Mouse (Mus musculus): Measurements from ENCODE around the gene Nkapl. TPM values are rescaled to one million over a fixed set of nuclear protein-coding genes. Genes with fewer than 3 reads are reported as not detected.

The Nkapl gene
- polyA plus RNA-seq, 1 experiment from 2014 or later, result 2.0 TPM

DNA sequence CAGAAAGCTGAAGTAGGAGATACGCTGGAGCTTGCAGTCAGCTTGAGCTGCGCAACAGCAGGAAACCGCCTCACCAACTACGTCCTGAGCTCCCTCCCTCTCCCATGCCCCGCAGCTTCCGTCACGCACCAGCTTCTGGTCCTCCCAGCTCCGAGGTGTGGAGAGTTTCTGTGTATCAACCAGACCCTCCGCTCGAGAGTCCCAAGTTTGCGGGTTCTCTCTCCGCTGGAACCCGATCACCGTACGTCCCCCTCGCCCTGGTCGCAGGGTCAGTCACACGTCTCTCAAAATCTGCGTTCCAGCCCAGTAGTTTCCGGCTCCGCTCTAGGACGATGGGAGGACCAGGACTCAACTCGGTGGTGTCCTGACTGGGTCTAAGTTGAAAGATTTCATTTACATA, 14.9 kb downstream of the Nkapl start, which contains the start of gene Zscan26:
Zscan26 (minus strand) TSS at position 282 of the 400 bp plus-strand sequence.
- Histone ChIP-seq H3K9ac (ENCODE audit: low read length) (peak within 1 kb of the TSS; percentile 89), H3K27ac (replicated peaks in 1 of 2; ENCODE audit: control insufficient read depth in 1 of 2, insufficient read depth in 1 of 2, low read depth in 2 of 2, low read length in 2 of 2) (peak within 1 kb of the TSS; percentile 80 to 84), H3K4me2 (ENCODE audit: low read length) (peak within 1 kb of the TSS; percentile 64), H3K4me3 (ENCODE audit: control insufficient read depth in 1 of 2, insufficient read depth in 1 of 2, low read depth in 1 of 2, low read length in 2 of 2) (peak within 1 kb of the TSS; percentile 81 to 89), H3K27me3 (ENCODE audit: control insufficient read depth, insufficient read depth, low read length) (no peaks in the 10 kb centered on the region), H3K9me3 (ENCODE audit: control insufficient read depth, low read length) (no peaks in the 10 kb centered on the region), H3K4me1 (ENCODE audit: control insufficient read depth in 2 of 2, insufficient read depth in 2 of 2, low read length in 2 of 2) (peaks cover 8 to 10% of the 10 kb centered on the region in 2 experiments), H3K36me3 (ENCODE audit: control insufficient read depth, insufficient read depth, low read length) (peaks cover 25% of the 10 kb centered on the region)
- peak; percentile 72; the same call in 1 of the 2 replicates for ATAC-seq (ENCODE audit: insufficient number of reproducible peaks, insufficient read depth, low FRiP score, low read depth)
- under 1% methylated on average over 23 of the region's 23 CpGs for WGBS

DNA sequence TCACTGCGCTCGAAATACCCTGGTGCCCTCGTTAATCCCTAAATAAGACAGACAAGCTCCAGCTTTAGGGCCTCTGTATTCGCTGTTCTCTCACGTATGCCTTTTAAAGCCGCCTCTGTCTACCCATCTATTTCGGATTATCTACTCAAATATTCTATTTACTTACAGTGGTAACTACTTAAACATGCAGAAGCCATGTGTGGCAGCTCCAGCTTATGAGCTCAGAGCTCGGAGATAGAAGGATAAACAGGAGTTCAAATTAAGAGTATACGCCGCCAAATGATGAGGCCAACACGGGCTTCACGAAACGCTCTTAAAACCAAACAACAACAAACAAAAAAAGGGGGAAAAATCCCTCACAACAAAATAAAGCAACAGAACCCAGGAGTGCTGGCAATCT, 15.3 kb downstream of the Nkapl start:
- H3K4me1 ChIP-seq (ENCODE audit: control insufficient read depth in 2 of 2, insufficient read depth in 2 of 2, low read length in 2 of 2), result peaks cover 8 to 10% of the 10 kb centered on the region in 2 experiments
- peak overlapping the region; percentile 89 for H3K9ac ChIP-seq (ENCODE audit: low read length)
- H3K4me3 ChIP-seq (ENCODE audit: control insufficient read depth in 1 of 2, insufficient read depth in 1 of 2, low read depth in 1 of 2, low read length in 2 of 2), result peak overlapping the region; percentile 81 to 89
- no peak for ATAC-seq (ENCODE audit: insufficient number of reproducible peaks, insufficient read depth, low FRiP score, low read depth)
- 2% methylated on average over 13 of the region's 13 CpGs for WGBS
- H3K27me3 ChIP-seq (ENCODE audit: control insufficient read depth, insufficient read depth, low read length), result no peaks in the 10 kb centered on the region
- H3K36me3 ChIP-seq (ENCODE audit: control insufficient read depth, insufficient read depth, low read length), result peaks cover 29% of the 10 kb centered on the region
- no peaks in the 10 kb centered on the region for H3K9me3 ChIP-seq (ENCODE audit: control insufficient read depth, low read length)
- peak overlapping the region; percentile 80 to 84 for H3K27ac ChIP-seq (replicated peaks in 1 of 2; ENCODE audit: control insufficient read depth in 1 of 2, insufficient read depth in 1 of 2, low read depth in 2 of 2, low read length in 2 of 2)
- peak overlapping the region; percentile 64 for H3K4me2 ChIP-seq (ENCODE audit: low read length)

DNA sequence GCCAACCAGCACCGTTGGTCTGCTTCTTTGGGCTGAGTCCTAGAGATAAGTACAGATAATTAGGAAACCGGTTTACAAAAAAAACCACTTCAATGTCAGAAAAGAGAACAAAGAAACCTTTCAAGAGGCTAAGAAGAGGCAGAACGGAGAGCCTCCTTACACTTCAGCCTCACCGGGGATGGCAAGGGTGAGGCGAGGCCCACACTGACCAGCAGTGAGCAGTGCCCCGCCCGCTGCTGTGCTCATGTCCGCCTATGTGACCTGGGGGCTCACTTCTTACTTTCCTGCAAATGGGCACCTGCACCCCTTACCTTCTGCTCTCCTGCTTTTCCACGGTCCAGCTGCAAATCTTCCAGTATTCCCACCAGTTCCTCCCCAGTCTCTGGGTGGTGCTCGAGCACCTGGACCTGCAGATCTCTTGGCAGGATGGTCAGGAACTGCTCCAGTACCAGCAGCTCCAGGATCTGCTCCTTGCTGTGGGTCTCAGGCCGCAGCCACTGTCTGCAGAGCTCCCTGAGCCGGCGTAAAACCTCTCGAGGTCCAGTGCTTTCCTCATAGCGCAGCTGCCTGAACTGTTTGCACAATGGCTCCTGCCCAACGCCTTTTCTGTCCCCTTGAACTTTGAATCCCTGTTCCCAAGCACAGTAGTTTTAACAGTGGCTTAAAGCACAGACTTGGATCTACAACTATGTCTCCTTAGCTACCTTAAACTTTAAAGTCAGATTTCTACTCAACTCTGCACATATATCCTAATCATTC, 20.3 kb downstream of the Nkapl start:
- 82% methylated on average over 16 of the region's 16 CpGs for WGBS
- H3K4me2 ChIP-seq (ENCODE audit: low read length), result no peak overlapping the region
- no peak overlapping the region for H3K4me3 ChIP-seq (ENCODE audit: control insufficient read depth in 1 of 2, insufficient read depth in 1 of 2, low read depth in 1 of 2, low read length in 2 of 2)
- no peak for ATAC-seq (ENCODE audit: insufficient number of reproducible peaks, insufficient read depth, low FRiP score, low read depth)
- H3K9ac ChIP-seq (ENCODE audit: low read length), result no peak overlapping the region
- H3K4me1 ChIP-seq (ENCODE audit: control insufficient read depth in 2 of 2, insufficient read depth in 2 of 2, low read length in 2 of 2), result peaks cover 2 to 8% of the 10 kb centered on the region in 2 experiments; a peak in 3 of 4 replicates
- no peaks in the 10 kb centered on the region for H3K27me3 ChIP-seq (ENCODE audit: control insufficient read depth, insufficient read depth, low read length)
- H3K9me3 ChIP-seq (ENCODE audit: control insufficient read depth, low read length), result no peaks in the 10 kb centered on the region
- no peak overlapping the region for H3K27ac ChIP-seq (replicated peaks in 1 of 2; ENCODE audit: control insufficient read depth in 1 of 2, insufficient read depth in 1 of 2, low read depth in 2 of 2, low read length in 2 of 2)
- H3K36me3 ChIP-seq (ENCODE audit: control insufficient read depth, insufficient read depth, low read length), result peaks cover 79% of the 10 kb centered on the region

DNA sequence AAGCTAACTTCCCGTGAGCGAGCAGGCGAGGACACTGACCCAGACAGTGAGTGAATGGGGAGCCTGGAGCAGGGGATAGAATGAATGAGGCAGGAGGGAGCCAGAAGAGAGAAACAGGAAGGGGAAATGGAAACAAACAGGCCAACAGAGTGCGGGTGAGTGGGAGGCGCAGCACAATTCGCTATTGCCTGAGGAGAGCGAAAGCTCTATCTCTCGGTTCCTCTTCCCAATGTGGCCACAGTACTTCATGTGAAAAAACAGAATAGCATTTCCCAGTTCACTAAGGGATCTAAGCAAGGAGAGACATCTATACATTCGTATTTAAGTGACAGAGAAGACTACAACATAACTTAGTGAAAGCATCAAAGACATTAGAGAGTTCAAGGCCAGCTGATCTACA, 21.5 kb downstream of the Nkapl start:
- no peak overlapping the region for H3K9ac ChIP-seq (ENCODE audit: low read length)
- no peak overlapping the region for H3K27ac ChIP-seq (replicated peaks in 1 of 2; ENCODE audit: control insufficient read depth in 1 of 2, insufficient read depth in 1 of 2, low read depth in 2 of 2, low read length in 2 of 2)
- no peaks in the 10 kb centered on the region for H3K9me3 ChIP-seq (ENCODE audit: control insufficient read depth, low read length)
- WGBS, result 85% methylated on average over 9 of the region's 9 CpGs
- 0 out of 4 replicates have a peak, but pooled peaks cover 0 to under 1% of the 10 kb centered on the region in 2 experiments for H3K4me1 ChIP-seq (ENCODE audit: control insufficient read depth in 2 of 2, insufficient read depth in 2 of 2, low read length in 2 of 2)
- H3K4me2 ChIP-seq (ENCODE audit: low read length), result no peak overlapping the region
- ATAC-seq (ENCODE audit: insufficient number of reproducible peaks, insufficient read depth, low FRiP score, low read depth), result no peak
- no peak overlapping the region for H3K4me3 ChIP-seq (ENCODE audit: control insufficient read depth in 1 of 2, insufficient read depth in 1 of 2, low read depth in 1 of 2, low read length in 2 of 2)
- peaks cover 81% of the 10 kb centered on the region for H3K36me3 ChIP-seq (ENCODE audit: control insufficient read depth, insufficient read depth, low read length)
- H3K27me3 ChIP-seq (ENCODE audit: control insufficient read depth, insufficient read depth, low read length), result no peaks in the 10 kb centered on the region

DNA sequence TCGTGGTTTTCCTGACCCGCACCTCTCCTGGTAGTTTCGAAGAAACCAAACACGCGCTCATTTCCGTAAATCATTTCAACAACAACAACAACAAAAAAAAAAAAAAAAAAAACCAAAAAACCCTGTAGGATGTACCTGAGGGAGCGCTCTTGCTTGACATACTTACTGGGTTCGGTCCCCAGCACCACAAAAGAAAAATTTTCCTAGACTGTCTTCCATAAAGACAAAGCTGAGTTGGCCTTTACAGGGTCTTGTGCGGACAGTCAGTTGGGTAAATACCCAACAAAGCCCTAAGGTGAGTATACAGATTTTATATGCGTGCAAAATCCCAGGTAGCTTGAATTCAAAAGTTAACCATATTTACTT, 27.1 kb downstream of the Nkapl start:
- WGBS, result 15% methylated on average over 10 of the region's 10 CpGs
- peaks cover 36% of the 10 kb centered on the region for H3K36me3 ChIP-seq (ENCODE audit: control insufficient read depth, insufficient read depth, low read length)
- H3K27ac ChIP-seq (replicated peaks in 1 of 2; ENCODE audit: control insufficient read depth in 1 of 2, insufficient read depth in 1 of 2, low read depth in 2 of 2, low read length in 2 of 2), result peak overlapping the region; percentile 87 to 93
- H3K27me3 ChIP-seq (ENCODE audit: control insufficient read depth, insufficient read depth, low read length), result no peaks in the 10 kb centered on the region
- peak overlapping the region; percentile 78 for H3K9ac ChIP-seq (ENCODE audit: low read length)
- peaks cover 0 to 14% of the 10 kb centered on the region in 2 experiments; a peak in 2 of 4 replicates for H3K4me1 ChIP-seq (ENCODE audit: control insufficient read depth in 2 of 2, insufficient read depth in 2 of 2, low read length in 2 of 2)
- ATAC-seq (ENCODE audit: insufficient number of reproducible peaks, insufficient read depth, low FRiP score, low read depth), result no peak
- no peaks in the 10 kb centered on the region for H3K9me3 ChIP-seq (ENCODE audit: control insufficient read depth, low read length)
- H3K4me3 ChIP-seq (ENCODE audit: control insufficient read depth in 1 of 2, insufficient read depth in 1 of 2, low read depth in 1 of 2, low read length in 2 of 2), result peak overlapping the region; percentile 51 to 59
- H3K4me2 ChIP-seq (ENCODE audit: low read length), result peak overlapping the region; percentile 75

DNA sequence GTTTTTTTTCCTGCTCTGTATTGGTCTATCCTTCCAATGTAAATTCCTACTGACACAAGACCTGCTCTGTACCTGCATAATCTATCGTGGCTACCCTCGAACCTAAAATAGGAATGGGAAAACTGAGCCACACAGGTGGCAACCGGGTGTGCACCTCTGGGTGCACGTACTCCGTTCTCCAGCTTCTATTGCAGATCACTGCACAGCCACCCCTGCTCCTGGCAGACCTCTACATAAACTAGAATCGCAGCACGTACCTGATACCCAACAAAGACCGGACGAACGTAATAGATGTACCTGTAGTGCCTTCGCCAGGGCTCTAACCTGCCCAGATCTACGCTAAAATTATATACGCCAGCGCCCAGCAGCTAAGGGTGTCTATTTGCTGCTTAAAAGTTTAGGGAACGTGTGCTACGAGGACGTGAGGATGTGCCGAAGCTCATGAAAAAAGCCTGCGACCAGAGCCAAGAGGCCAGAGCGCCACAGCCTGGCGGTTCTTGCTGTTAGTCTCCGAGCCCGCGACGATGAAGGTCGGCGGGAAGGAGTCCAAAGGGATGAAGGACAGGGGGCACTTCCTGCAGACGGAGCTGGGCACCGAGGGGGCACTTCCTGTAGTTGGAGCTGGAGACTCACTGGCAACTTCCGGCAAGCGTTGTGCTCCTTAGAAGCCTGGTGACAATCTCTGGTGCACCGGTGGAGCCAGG, 27.7 kb downstream of the Nkapl start, which contains the start of gene Pgbd1:
Pgbd1 (minus strand) TSS at position 556 of the 704 bp plus-strand sequence.
- Histone ChIP-seq H3K27ac (replicated peaks in 1 of 2; ENCODE audit: control insufficient read depth in 1 of 2, insufficient read depth in 1 of 2, low read depth in 2 of 2, low read length in 2 of 2) (peak within 1 kb of the TSS; percentile 87 to 93), H3K4me2 (ENCODE audit: low read length) (peak within 1 kb of the TSS; percentile 75), H3K36me3 (ENCODE audit: control insufficient read depth, insufficient read depth, low read length) (peaks cover 31% of the 10 kb centered on the region), H3K4me3 (ENCODE audit: control insufficient read depth in 1 of 2, insufficient read depth in 1 of 2, low read depth in 1 of 2, low read length in 2 of 2) (peak within 1 kb of the TSS; percentile 51 to 59), H3K9ac (ENCODE audit: low read length) (peak within 1 kb of the TSS; percentile 78), H3K9me3 (ENCODE audit: control insufficient read depth, low read length) (no peaks in the 10 kb centered on the region), H3K27me3 (ENCODE audit: control insufficient read depth, insufficient read depth, low read length) (no peaks in the 10 kb centered on the region), H3K4me1 (ENCODE audit: control insufficient read depth in 2 of 2, insufficient read depth in 2 of 2, low read length in 2 of 2) (peaks cover 0 to 14% of the 10 kb centered on the region in 2 experiments; a peak in 2 of 4 replicates)
- peak; percentile 79 for ATAC-seq (ENCODE audit: insufficient number of reproducible peaks, insufficient read depth, low FRiP score, low read depth)
- WGBS, result under 1% methylated on average over 32 of the region's 32 CpGs

DNA sequence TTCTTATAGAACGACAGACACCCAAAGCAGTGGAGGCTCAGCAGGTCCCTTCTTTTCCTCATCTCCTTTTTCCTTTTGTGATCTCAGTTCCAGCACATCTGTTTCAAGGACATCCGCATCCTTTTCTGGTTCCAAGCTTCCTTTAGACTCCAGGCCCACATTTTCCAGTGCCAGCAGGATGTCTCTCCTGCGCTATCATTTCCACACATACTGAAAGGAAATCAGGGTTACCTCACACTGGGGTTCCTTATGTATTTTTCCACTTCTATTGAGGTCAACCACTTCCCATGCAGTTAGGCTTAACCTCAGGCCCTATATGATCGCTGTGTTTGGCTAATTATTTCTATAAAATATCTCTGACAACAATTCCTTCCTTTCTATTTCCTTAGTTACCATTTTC, 32.8 kb downstream of the Nkapl start:
- H3K9ac ChIP-seq (ENCODE audit: low read length), result no peak overlapping the region
- H3K4me3 ChIP-seq (ENCODE audit: control insufficient read depth in 1 of 2, insufficient read depth in 1 of 2, low read depth in 1 of 2, low read length in 2 of 2), result no peak overlapping the region
- H3K27me3 ChIP-seq (ENCODE audit: control insufficient read depth, insufficient read depth, low read length), result no peaks in the 10 kb centered on the region
- no peak overlapping the region for H3K4me2 ChIP-seq (ENCODE audit: low read length)
- no peak for ATAC-seq (ENCODE audit: insufficient number of reproducible peaks, insufficient read depth, low FRiP score, low read depth)
- H3K36me3 ChIP-seq (ENCODE audit: control insufficient read depth, insufficient read depth, low read length), result no peaks in the 10 kb centered on the region
- 66% methylated on average over 4 of the region's 4 CpGs for WGBS
- 0 out of 4 replicates have a peak overlapping the region, but pooled peaks of 1 of the 2 experiments have one; percentile 26 for H3K27ac ChIP-seq (replicated peaks in 1 of 2; ENCODE audit: control insufficient read depth in 1 of 2, insufficient read depth in 1 of 2, low read depth in 2 of 2, low read length in 2 of 2)
- peaks cover 0 to 8% of the 10 kb centered on the region in 2 experiments; a peak in 2 of 4 replicates for H3K4me1 ChIP-seq (ENCODE audit: control insufficient read depth in 2 of 2, insufficient read depth in 2 of 2, low read length in 2 of 2)
- no peaks in the 10 kb centered on the region for H3K9me3 ChIP-seq (ENCODE audit: control insufficient read depth, low read length)

All from heart, embryonic 14.5 days (tissue).